In genomic region chr9:71485475-71486094, GRCm38 (mm10) we compare ENCODE assay signal across 8 mouse cellular contexts. TPM values are rescaled to one million over a fixed set of nuclear protein-coding genes. Genes with fewer than 3 reads are reported as not detected.
A peak's percentile ranks its signal among the peaks of the same experiment; 100 is the strongest.
DNase-seq lines count a peak whose midpoint lies in the region; ATAC-seq lines count a peak whose summit lies in the region.

Gene Polr2m, minus strand, starts transcription at chr9:71485935.

- peak; percentile 99 for ATAC-seq in megakaryocyte progenitor cell, adult 5-6 weeks (replicated peaks; ENCODE audit: poor library complexity)

- DNase-seq in adipocyte (ENCODE audit: low spot score), result peak; percentile 94
- peak; percentile 99 for DNase-seq in embryo, embryonic 10 days (ENCODE audit: low spot score)
- DNase-seq in gastrocnemius, postnatal 10 days, result peak; percentile 93
- peak; percentile 93 for DNase-seq in induced T-regulatory cell, adult 2 months (ENCODE audit: low read depth)
- DNase-seq in left cerebral cortex, adult 9 months (ENCODE audit: low spot score in 2 of 2), result peak; percentile 76 to 91
- DNase-seq in right cerebral cortex, postnatal 14 days, result peak; percentile 89
- DNase-seq in urinary bladder, postnatal 36 days (ENCODE audit: low spot score in 2 of 2), result peak; percentile 86 to 93

RNA-seq across cellular contexts. Expression of gene Polr2m, which starts in this region (rescaled TPM):
- 100 to 1,000 TPM; 188 to 208 TPM for total RNA-seq in gastrocnemius, postnatal 10 days (2021)
- total RNA-seq in megakaryocyte progenitor cell, adult 5-6 weeks (2015), result 92.6 and 99.8 TPM in 2 replicates
- total RNA-seq in megakaryocyte progenitor cell, adult 5-6 weeks (2017), result 131 and 144 TPM in 2 replicates

Comparison
In these comparisons a context has a peak if more than half of its experiments do, and no peak if none do; other contexts are left out.
1. Peak in every context shown above with its lines: DNase-seq and ATAC-seq.